Mouse (Mus musculus) retina, adult 2 months (tissue): Measurements from ENCODE around the gene Mcur1.

ENCODE experiments used
- DNase-seq: peaks from one replicate; pipeline ENCODE4 v3.0.0-alpha.2; 2012; ENCODE audit warnings: low read depth, low spot score

Mcur1 gene

GRCm38 (mm10) chr13:43559711-43560457 lies at the start of gene Mcur1:
Mcur1 (minus strand) TSS chr13:43560191.
- DNase-seq, result peak; percentile 82

- no peak for DNase-seq
These were observed 48.9 kb upstream of the Mcur1 start for GRCm38 (mm10) chr13:43608854-43609253.

GRCm38 (mm10) chr13:43603042-43603441 lies 43.1 kb upstream of the Mcur1 start:
- no peak for DNase-seq

- DNase-seq, result no peak
These were observed 42.4 kb upstream of the Mcur1 start for GRCm38 (mm10) chr13:43602440-43602839.

GRCm38 (mm10) chr13:43600967-43601366 lies 41.0 kb upstream of the Mcur1 start:
- no peak for DNase-seq

- DNase-seq, result peak; percentile 55
These were observed 35.9 kb upstream of the Mcur1 start for GRCm38 (mm10) chr13:43595896-43596295.

GRCm38 (mm10) chr13:43592681-43593068 lies 32.7 kb upstream of the Mcur1 start:
- DNase-seq, result no peak

GRCm38 (mm10) chr13:43591828-43592680 lies 32.1 kb upstream of the Mcur1 start:
- no peak for DNase-seq

GRCm38 (mm10) chr13:43587844-43588840 lies 28.2 kb upstream of the Mcur1 start:
- DNase-seq, result no peak

- no peak for DNase-seq
These were observed 27.0 kb upstream of the Mcur1 start for GRCm38 (mm10) chr13:43586966-43587365.

- no peak for DNase-seq
These were observed 25.3 kb upstream of the Mcur1 start for GRCm38 (mm10) chr13:43585335-43585734.

- DNase-seq, result no peak
These were observed 23.5 kb upstream of the Mcur1 start for GRCm38 (mm10) chr13:43583504-43583903.

GRCm38 (mm10) chr13:43582961-43583360 lies 23.0 kb upstream of the Mcur1 start:
- no peak for DNase-seq

GRCm38 (mm10) chr13:43580661-43581060 lies 20.7 kb upstream of the Mcur1 start:
- DNase-seq, result no peak

GRCm38 (mm10) chr13:43579740-43580139 lies 19.7 kb upstream of the Mcur1 start:
- no peak for DNase-seq

- no peak for DNase-seq
These were observed 17.8 kb upstream of the Mcur1 start for GRCm38 (mm10) chr13:43577766-43578165.

- DNase-seq, result no peak
These were observed 17.3 kb upstream of the Mcur1 start for GRCm38 (mm10) chr13:43577254-43577653.

- DNase-seq, result no peak
These were observed 15.4 kb upstream of the Mcur1 start for GRCm38 (mm10) chr13:43575431-43575830.

GRCm38 (mm10) chr13:43573979-43574378 lies 14.0 kb upstream of the Mcur1 start:
- DNase-seq, result no peak

- no peak for DNase-seq
These were observed 7.3 kb upstream of the Mcur1 start for GRCm38 (mm10) chr13:43567141-43567891.

GRCm38 (mm10) chr13:43566184-43566583 lies 6.2 kb upstream of the Mcur1 start:
- DNase-seq, result no peak
